Mouse (Mus musculus) heart, adult 11 months (tissue): ENCODE measurements around the gene Sdhb.

Experiments used
- DNase-seq: peaks from one replicate; pipeline ENCODE4 v3.0.0; 2022

Gene Sdhb

GRCm38 (mm10) chr4:140977886-140978692, 17.1 kb downstream of the Sdhb start:
- no peak for DNase-seq

DNA sequence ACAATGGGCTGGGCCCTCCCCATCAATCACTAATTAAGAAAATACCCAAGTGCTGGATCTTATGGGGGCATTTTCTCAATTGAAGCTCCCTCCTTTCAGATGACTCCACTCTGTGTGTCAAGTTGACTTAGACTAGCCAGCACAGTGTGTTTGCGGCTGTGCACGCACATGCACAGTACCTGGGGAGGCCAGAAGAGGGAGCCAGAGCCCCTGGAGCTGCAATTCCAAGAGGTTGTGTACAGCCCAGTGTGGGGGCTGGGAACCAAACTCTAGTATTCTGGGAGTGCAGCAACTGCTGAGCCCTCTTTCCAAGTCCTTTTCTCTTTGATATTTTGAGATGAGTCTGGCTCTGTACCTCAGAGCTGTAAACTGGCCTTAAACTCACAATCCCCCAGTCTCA, 20.6 kb downstream of the Sdhb start:
- no peak for DNase-seq

DNA sequence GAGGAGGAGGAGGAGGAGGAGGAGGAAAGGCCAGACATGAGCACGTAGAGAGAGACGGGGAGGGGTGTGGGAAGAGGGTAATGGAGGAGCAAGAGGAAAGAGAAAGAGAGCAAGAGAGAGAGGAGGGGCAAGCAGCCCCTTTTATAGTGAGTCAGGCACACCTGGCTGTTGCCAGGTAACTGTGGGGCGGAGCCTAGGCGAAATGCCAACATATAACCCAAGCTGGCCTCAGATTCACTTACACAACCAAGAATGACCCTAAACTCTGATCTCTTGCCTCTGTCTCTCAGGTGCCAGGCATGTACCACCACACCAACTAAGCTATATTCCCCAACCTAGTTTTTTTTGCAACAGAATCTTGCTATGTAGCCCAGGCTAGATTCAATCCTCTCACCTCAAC, 21.8 kb downstream of the Sdhb start:
- DNase-seq, result no peak

- peak; percentile 99 for DNase-seq
Observed at GRCm38 (mm10) chr4:140983442-140983841, 22.4 kb downstream of the Sdhb start.

- no peak for DNase-seq
Observed at GRCm38 (mm10) chr4:140984544-140984943, 23.5 kb downstream of the Sdhb start.

DNA sequence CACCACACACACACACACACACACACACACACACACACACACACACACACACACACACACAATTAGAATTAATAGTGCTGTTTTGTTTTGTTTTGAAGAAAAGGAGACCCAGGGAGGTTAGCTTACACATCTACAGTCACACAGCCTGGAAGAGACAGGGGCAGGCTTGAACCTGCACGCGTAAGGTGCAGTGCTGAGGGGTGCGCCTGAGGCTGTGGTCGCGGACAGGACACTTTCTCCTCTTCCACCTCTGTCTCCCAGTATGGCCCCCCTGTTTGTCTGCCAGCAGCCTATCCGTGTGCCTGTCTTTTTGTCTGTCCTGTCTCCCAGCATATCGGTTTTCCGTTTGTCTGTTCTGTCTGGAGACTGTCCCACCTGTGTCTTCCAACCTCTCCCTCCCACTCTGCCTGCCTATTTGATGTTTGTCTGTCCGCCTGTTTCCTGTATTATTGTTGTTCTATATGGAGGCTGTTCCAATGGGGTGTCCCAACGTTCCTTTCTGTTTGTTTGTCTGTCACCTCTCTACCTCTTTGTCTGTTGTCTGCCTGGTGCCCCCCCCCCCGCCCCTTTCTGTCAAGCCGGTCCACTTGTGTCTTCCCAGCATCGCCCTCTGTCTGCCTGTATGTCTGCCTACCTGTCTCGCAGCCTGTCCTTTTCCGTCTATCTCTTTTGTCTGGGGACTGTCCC, 25.2 kb downstream of the Sdhb start:
- peak; percentile 91 for DNase-seq

GRCm38 (mm10) chr4:140986711-140987395, 25.9 kb downstream of the Sdhb start, which contains the start of gene Atp13a2:
Gene Atp13a2, plus strand, starts transcription at chr4:140986873.
- DNase-seq, result peak; percentile 98

DNA sequence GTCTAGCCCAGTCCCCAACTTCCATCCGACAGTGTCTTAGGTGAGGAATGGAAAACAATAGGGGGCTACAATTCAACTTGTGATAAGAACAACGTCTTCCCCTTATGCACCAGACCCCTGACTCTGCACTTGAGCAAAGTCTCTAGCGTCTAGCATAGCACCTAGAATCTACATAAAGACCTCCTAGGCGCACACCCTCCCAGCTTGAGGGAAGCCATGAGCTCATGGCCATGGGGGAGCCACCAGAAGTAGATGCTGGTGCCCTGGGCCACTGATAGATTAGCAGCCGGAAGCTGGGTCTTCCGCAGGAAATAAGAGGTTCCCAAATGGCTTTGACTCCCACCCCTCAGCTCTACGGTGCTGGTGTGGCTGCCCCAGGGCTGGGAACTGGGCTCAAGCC, 26.5 kb downstream of the Sdhb start:
- DNase-seq, result peak; percentile 93

GRCm38 (mm10) chr4:140988706-140989290, 27.8 kb downstream of the Sdhb start:
- DNase-seq, result peak; percentile 97

- peak; percentile 91 for DNase-seq
Observed at GRCm38 (mm10) chr4:140989447-140989846, 28.4 kb downstream of the Sdhb start.

DNA sequence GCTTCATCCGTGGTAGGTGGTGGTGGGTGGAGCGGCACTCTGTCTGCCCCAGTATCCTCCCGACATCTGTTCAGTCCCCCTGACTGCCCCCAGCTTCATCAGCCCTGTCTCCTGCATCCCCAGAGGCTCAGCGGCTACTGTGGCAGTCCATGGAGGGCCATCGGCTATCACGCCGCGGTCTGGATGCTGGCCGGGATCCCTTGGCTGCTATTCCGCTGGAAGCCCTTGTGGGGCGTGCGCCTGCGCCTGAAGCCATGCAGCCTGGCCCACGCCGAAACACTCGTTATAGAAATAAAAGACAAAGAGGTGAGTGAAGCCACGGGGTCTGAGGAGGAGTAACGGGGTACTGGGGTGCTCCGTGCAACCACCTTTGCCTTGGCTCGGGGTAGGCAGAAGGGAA, 31.2 kb downstream of the Sdhb start:
- peak; percentile 90 for DNase-seq

- DNase-seq, result no peak
Observed at GRCm38 (mm10) chr4:140993846-140994245, 32.8 kb downstream of the Sdhb start.

DNA sequence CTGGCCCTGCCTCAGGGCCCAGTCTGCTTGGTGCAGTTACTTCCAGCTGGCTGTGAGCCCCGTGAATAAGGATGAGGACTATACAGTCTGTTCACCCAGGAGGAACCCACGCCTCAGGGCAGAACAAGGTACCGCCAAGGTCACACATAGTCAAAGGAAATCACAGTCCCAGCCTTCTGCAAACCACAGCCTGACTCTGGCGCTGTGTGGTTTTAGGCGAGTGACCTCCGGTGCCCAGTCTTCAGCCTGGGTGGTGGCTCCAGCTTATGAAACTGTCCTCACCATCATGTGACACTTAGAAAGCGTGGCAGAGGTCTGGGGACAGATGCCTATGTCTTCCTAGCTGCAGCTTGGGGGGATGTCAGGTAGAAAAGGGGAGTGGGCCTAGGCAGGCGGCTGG, 34.8 kb downstream of the Sdhb start:
- no peak for DNase-seq

DNA sequence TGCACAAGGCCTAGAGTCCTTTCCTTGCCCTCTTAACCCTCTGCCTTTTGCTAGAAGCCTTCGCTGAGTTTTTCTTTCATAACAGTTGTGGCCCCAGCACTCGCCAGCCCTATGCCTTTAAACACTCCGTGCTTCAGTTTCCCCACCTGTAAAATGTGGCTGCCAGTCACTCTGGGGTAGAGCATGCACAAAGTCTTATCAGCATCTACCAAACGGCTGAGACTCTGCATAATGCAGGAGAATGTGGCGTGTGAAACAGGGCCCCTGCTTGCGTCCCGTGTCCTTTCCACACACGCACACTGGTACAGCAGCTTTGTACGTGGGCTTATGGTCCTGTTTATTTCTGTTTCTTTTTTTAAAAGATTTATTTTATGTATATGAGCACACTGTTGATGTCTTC, 35.8 kb downstream of the Sdhb start:
- no peak for DNase-seq

DNA sequence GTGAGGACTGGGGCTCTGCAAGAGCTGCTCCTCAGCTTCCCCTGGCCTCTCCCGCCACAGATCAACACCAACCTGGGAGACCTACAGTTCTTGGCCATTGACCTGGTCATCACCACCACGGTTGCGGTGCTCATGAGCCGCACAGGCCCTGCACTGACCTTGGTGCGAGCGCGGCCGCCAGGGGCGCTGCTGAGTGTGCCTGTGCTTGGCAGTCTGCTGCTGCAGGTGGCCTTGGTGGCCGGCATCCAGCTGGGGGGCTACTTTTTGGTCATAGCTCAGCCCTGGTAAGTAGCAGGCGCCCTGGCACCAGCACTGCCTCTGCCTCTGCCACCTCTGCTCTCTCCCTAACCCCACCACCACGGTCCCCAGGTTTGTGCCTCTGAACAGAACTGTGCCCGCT, 45.0 kb downstream of the Sdhb start:
- peak; percentile 90 for DNase-seq

DNA sequence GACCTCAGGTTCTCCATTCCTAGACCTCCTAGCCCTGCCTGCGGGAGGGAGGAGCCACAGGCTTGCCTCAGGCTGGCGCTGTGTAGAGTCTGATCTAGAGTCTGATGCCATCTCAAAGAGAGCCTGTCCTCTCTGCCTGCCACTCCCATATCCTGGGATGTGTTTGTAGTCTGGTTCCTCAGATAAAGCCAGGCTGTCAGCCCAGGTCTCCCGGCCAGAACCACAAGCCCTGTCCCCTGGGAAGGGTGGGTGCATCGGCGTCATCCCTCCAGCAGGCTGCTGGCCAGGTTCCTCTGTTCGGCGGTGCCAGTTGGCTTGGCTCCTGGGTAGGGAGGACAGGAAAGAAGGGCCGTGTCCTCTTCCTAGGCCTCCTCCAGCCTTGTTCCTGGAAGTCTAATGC, 47.0 kb downstream of the Sdhb start:
- peak; percentile 98 for DNase-seq

DNA sequence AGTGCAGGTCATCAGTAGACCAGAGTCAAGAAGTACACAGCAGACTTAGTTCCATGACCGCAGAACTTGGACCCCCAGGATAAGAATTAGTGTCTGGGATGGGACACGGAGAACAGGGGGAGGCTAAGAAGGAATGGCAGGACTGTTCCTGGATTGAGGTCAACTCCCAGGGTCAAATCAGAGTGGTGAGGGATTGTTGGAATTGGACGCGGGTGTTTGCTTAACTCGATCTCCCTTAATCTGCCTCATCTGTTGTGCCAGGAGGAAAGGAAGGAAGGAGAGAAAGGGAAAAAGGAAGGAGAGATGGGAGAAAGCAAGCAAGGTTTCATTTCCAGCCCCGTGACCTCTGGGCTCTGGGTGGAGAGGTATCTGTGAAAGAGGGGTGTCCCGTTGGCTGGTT, 49.1 kb downstream of the Sdhb start, which contains the start of gene Mfap2:
Mfap2 (plus strand) TSS at position 301 of the 400 bp plus-strand sequence.
- no peak for DNase-seq

GRCm38 (mm10) chr4:141010526-141010925, 49.5 kb downstream of the Sdhb start:
- DNase-seq, result peak; percentile 92

DNA sequence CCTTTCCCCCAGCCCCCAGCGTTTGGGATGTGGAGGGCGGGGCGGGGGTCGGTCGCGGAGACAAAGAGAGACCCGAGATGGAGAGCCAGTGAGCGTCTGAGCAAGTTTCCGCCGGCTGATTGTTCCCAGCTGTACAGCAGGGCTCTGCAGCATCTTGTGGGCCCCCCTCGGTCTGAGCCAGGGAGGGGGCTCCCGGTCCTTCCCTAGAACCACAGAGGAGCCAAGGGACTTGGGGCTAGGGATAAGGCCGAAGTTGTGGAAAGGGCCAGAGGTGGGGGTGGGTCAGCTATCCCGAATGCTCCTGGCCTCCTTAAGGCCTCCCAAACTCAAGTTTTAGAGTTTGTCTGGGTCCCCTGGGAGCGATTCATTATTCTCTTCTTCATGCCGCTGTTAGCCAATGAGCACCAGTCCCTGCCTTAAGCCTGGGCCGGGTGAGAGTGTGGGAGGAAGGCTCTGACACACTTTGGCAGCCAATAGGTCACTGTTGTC, 50.0 kb downstream of the Sdhb start:
- peak; percentile 95 for DNase-seq

- DNase-seq, result peak; percentile 94
Observed at GRCm38 (mm10) chr4:141011556-141012328, 50.7 kb downstream of the Sdhb start.

DNA sequence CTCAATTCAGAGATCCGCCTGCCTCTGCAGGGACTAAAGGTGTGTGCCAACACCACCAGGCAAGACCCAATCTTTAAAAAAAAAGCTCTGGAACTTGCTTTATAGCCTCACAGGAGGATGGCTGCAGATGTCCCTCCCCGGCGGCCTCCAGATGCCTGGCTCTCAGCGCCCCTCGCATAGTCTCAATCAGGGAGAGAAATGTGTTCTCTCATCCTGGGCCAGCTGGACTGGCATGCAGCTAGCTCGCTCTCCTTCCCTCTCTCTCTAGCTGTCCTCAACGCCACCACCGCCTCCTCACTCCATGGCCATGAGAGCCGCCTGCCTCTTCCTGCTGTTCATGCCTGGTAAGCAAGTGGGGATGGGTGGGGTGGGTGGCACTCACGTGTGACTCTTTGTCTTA, 51.6 kb downstream of the Sdhb start:
- no peak for DNase-seq

GRCm38 (mm10) chr4:141014114-141014513, 53.1 kb downstream of the Sdhb start:
- peak; percentile 92 for DNase-seq
